Mouse (Mus musculus): ENCODE measurements at regions not wholly inside any gene's neighbourhood (a gene's known extent, or its start where the extent isn't known, plus 50 kb on each side); places are given as distances from the start of the nearest gene placed in this dataset.

GRCm38 (mm10) chr6:93133940-93134339 is 190.6 kb upstream of the Adamts9 start:
- dilution Hi-C loops (cut with MboI; ENCODE audit: extremely low pct_ligation_motif_present, extremely low pct_unique_long_range_greater_than_20kb, low sequenced_read_pairs) (no loop called here), in situ Hi-C loops (cut with MboI; ENCODE audit: low pct_ligation_motif_present, low pct_unique_long_range_greater_than_20kb, low sequenced_read_pairs) (no loop called here)
- H3K27me3 ChIP-seq (replicated peaks) = no peaks in the 10 kb centered on the region
- no peaks in the 10 kb centered on the region for H3K4me1 ChIP-seq (ENCODE audit: control insufficient read depth in 1 of 2, insufficient read depth in 2 of 2)
- H3K9me3 ChIP-seq (replicated peaks; ENCODE audit: low read length) = peaks cover 63% of the 10 kb centered on the region
- H3K4me3 ChIP-seq (replicated peaks in 1 of 3; ENCODE audit: low read depth in 2 of 3, low read length in 2 of 3, poor library complexity in 1 of 3) = no peak overlapping the region
- no peak for TF ChIP-seq HCFC1 (IDR thresholded peaks at IDR 0.05; ENCODE audit: low read depth, low read length)
- no peak for TF ChIP-seq POLR2A (IDR thresholded peaks at IDR 0.05; ENCODE audit: low read depth, low read length)
- TF ChIP-seq EP300 (IDR thresholded peaks at IDR 0.05; ENCODE audit: low read length) = no peak
- no peak for TF ChIP-seq POLR2AphosphoS2 (IDR thresholded peaks at IDR 0.05; ENCODE audit: low read depth, low read length)
- TF ChIP-seq JUN (IDR thresholded peaks at IDR 0.05; ENCODE audit: insufficient read depth, low read depth, low read length) = no peak
- no peak for TF ChIP-seq TCF12 (IDR thresholded peaks at IDR 0.05; ENCODE audit: low read depth, low read length)
- no peak for TF ChIP-seq JUND (conservative IDR thresholded peaks at IDR 0.05; ENCODE audit: low read depth, low read length)
- TF ChIP-seq CHD2 (IDR thresholded peaks at IDR 0.05; ENCODE audit: low read length) = no peak
- TF ChIP-seq GABPA (IDR thresholded peaks at IDR 0.05; ENCODE audit: insufficient replicate concordance, low read depth, low read length) = no peak
- no peak for TF ChIP-seq PAX5 (IDR thresholded peaks at IDR 0.05; ENCODE audit: low read length)
- no peak for TF ChIP-seq SIN3A (IDR thresholded peaks at IDR 0.05; ENCODE audit: low read length)
- no peak for TF ChIP-seq BHLHE40 (IDR thresholded peaks at IDR 0.05; ENCODE audit: low read depth, low read length)
- no peak for TF ChIP-seq MAFK (IDR thresholded peaks at IDR 0.05; ENCODE audit: insufficient replicate concordance, low read length)
- DNase-seq (ENCODE audit: extremely low read depth) = no peak
- H3K79me2 ChIP-seq (replicated peaks; ENCODE audit: control insufficient read depth, extremely low read depth, insufficient read depth, poor library complexity, severe bottlenecking) = no peaks in the 10 kb centered on the region
- no peak overlapping the region for H3K9ac ChIP-seq (ENCODE audit: insufficient read depth, low read depth)
- H3K4me2 ChIP-seq (ENCODE audit: insufficient read depth, low read depth, poor library complexity, severe bottlenecking) = no peak overlapping the region
- H3K36me3 ChIP-seq (replicated peaks in 1 of 2; ENCODE audit: control insufficient read depth in 1 of 2, insufficient read depth in 1 of 2, low read length in 1 of 2) = no peaks in the 10 kb centered on the region
- no peak overlapping the region for H3K27ac ChIP-seq (ENCODE audit: insufficient read depth, low read depth)

- no peaks in the 10 kb centered on the region for H3K79me2 ChIP-seq (replicated peaks; ENCODE audit: control insufficient read depth, extremely low read depth, insufficient read depth, poor library complexity, severe bottlenecking)
- H3K36me3 ChIP-seq (replicated peaks in 1 of 2; ENCODE audit: control insufficient read depth in 1 of 2, insufficient read depth in 1 of 2, low read length in 1 of 2) = no peaks in the 10 kb centered on the region
- dilution Hi-C loops (cut with MboI; ENCODE audit: extremely low pct_ligation_motif_present, extremely low pct_unique_long_range_greater_than_20kb, low sequenced_read_pairs) = no loop called here
- no peak overlapping the region for H3K27ac ChIP-seq (ENCODE audit: insufficient read depth, low read depth)
- DNase-seq (ENCODE audit: extremely low read depth) = no peak
- H3K9ac ChIP-seq (ENCODE audit: insufficient read depth, low read depth) = no peak overlapping the region
- H3K4me3 ChIP-seq (replicated peaks in 1 of 3; ENCODE audit: low read depth in 2 of 3, low read length in 2 of 3, poor library complexity in 1 of 3) = no peak overlapping the region
- no peak overlapping the region for H3K4me2 ChIP-seq (ENCODE audit: insufficient read depth, low read depth, poor library complexity, severe bottlenecking)
- peaks cover 69% of the 10 kb centered on the region for H3K9me3 ChIP-seq (replicated peaks; ENCODE audit: low read length)
- H3K4me1 ChIP-seq (ENCODE audit: control insufficient read depth in 1 of 2, insufficient read depth in 2 of 2) = no peaks in the 10 kb centered on the region
- TF ChIP-seq RCOR1 (conservative IDR thresholded peaks at IDR 0.05; ENCODE audit: low read depth, low read length) (no peak), CTCF (conservative IDR thresholded peaks at IDR 0.05 in 1 of 2, IDR thresholded peaks at IDR 0.05 in 1 of 2; ENCODE audit: low read depth in 2 of 2, low read length in 2 of 2) (no peak), GABPA (IDR thresholded peaks at IDR 0.05; ENCODE audit: insufficient replicate concordance, low read depth, low read length) (no peak), ETS1 (conservative IDR thresholded peaks at IDR 0.05; ENCODE audit: low read depth, low read length) (no peak), MAZ (IDR thresholded peaks at IDR 0.05; ENCODE audit: low read depth, low read length) (no peak), MEF2A (IDR thresholded peaks at IDR 0.05; ENCODE audit: borderline replicate concordance, low read depth, low read length) (no peak), ZMIZ1 (IDR thresholded peaks at IDR 0.05; ENCODE audit: low read depth, low read length) (no peak), SMC3 (IDR thresholded peaks at IDR 0.05; ENCODE audit: low read depth, low read length) (no peak), IRF4 (IDR thresholded peaks at IDR 0.05; ENCODE audit: low read depth, low read length) (no peak), EP300 (IDR thresholded peaks at IDR 0.05; ENCODE audit: low read length) (no peak), TBP (conservative IDR thresholded peaks at IDR 0.05; ENCODE audit: low read depth, low read length) (no peak), JUN (IDR thresholded peaks at IDR 0.05; ENCODE audit: insufficient read depth, low read depth, low read length) (no peak), SIN3A (IDR thresholded peaks at IDR 0.05; ENCODE audit: low read length) (no peak), TCF12 (IDR thresholded peaks at IDR 0.05; ENCODE audit: low read depth, low read length) (no peak)
- no peaks in the 10 kb centered on the region for H3K27me3 ChIP-seq (replicated peaks)
- in situ Hi-C loops (cut with MboI; ENCODE audit: low pct_ligation_motif_present, low pct_unique_long_range_greater_than_20kb, low sequenced_read_pairs) = no loop called here
Observed at GRCm38 (mm10) chr6:93130946-93131685, 187.8 kb upstream of the Adamts9 start.
